Mouse (Mus musculus): ENCODE data around the gene Hebp1. TPM values are rescaled to one million over a fixed set of nuclear protein-coding genes. Genes with fewer than 3 reads are reported as not detected.
A peak's percentile ranks its signal among the peaks of the same experiment; 100 is the strongest.

Gene Hebp1
- polyA plus RNA-seq, 1 experiment from 2014 or later = 9.2 TPM

DNA sequence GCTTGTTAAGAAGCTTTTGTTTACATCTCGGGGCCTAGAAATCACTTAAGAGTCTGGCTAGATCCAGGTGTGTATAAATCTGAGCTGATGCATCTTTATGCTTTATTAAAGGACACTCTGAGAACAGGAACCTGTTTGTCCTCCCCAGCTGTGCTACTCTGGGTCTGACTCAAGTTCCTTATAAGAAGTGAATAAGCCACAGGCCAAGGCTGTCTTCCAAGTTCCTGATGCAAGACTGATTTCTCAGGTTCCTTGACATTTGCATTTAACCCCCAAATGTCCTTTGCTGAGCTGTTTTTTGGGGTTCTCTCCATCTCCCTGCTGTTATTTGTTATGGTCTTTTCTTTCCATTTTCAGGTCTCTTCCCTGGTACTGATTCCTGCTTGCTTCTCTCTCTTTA lies 5.9 kb downstream of the Hebp1 start:
- H3K27ac ChIP-seq (ENCODE audit: low read depth, low read length) = no peak overlapping the region
- no peaks in the 10 kb centered on the region for H3K36me3 ChIP-seq (ENCODE audit: control insufficient read depth, insufficient read depth, low read length)
- H3K4me3 ChIP-seq (ENCODE audit: low read length) = no peak overlapping the region
- H3K9ac ChIP-seq (ENCODE audit: low read depth, low read length) = no peak overlapping the region
- no peak for ATAC-seq (ENCODE audit: low FRiP score, low TSS enrichment)
- H3K4me2 ChIP-seq (replicated peaks; ENCODE audit: low read depth, low read length) = no peak overlapping the region
- 94% methylated on average over 1 of the region's 1 CpGs for WGBS
- H3K4me1 ChIP-seq (ENCODE audit: control insufficient read depth, insufficient read depth, low read length) = peaks cover 7% of the 10 kb centered on the region; the same call in 1 of the 2 replicates
- no peaks in the 10 kb centered on the region for H3K9me3 ChIP-seq (ENCODE audit: control insufficient read depth, low read length)
- no peaks in the 10 kb centered on the region for H3K27me3 ChIP-seq (ENCODE audit: control insufficient read depth, insufficient read depth, low read length)

DNA sequence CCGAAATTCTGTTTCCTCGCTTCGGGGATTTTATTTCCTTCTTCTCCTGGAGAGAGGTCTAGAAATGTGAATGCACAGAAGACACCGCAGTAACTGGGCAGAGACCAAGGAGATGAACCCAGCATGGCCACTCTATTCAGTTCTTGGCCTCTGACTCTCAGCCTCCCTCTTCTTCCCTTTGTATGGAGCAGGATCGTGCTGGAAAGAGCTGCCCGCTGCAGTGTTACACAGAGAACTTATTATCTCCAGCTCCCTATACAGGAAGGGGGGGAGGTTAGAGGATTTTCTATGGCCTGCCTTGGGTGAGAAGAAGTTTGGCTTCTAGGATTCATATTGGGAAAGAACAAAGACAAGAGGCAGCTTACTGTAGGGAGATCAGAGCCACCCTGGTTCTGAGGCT lies 7.7 kb downstream of the Hebp1 start:
- no peak for ATAC-seq (ENCODE audit: low FRiP score, low TSS enrichment)
- Histone ChIP-seq H3K27me3 (ENCODE audit: control insufficient read depth, insufficient read depth, low read length) (no peaks in the 10 kb centered on the region), H3K36me3 (ENCODE audit: control insufficient read depth, insufficient read depth, low read length) (no peaks in the 10 kb centered on the region), H3K4me1 (ENCODE audit: control insufficient read depth, insufficient read depth, low read length) (peaks cover 6% of the 10 kb centered on the region; the same call in 1 of the 2 replicates), H3K9me3 (ENCODE audit: control insufficient read depth, low read length) (no peaks in the 10 kb centered on the region), H3K27ac (ENCODE audit: low read depth, low read length) (no peak overlapping the region), H3K4me2 (replicated peaks; ENCODE audit: low read depth, low read length) (no peak overlapping the region), H3K9ac (ENCODE audit: low read depth, low read length) (no peak overlapping the region), H3K4me3 (ENCODE audit: low read length) (no peak overlapping the region)
- WGBS = 73% methylated on average over 6 of the region's 6 CpGs

DNA sequence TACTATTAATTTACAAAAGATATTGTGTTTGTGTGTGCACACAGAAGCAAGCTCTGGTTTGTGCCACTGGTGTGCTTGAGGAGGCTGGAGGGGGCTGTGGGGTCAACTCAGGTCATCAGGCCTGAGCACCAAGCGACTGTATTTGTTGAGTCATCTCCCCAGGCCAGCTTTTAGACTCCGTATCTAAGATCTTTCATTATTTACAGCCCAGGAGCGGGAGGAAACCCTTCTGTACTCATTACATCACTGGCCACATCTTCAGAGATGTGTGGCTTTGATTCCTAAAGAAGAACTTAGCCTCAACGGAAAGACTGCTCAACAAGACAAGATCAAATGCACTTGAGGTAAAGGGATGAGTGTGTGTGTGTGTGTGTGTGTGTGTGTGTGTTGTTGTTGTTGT lies 9.2 kb downstream of the Hebp1 start:
- Histone ChIP-seq H3K9ac (ENCODE audit: low read depth, low read length) (no peak overlapping the region), H3K9me3 (ENCODE audit: control insufficient read depth, low read length) (no peaks in the 10 kb centered on the region), H3K27ac (ENCODE audit: low read depth, low read length) (no peak overlapping the region), H3K27me3 (ENCODE audit: control insufficient read depth, insufficient read depth, low read length) (no peaks in the 10 kb centered on the region), H3K4me2 (replicated peaks; ENCODE audit: low read depth, low read length) (no peak overlapping the region), H3K36me3 (ENCODE audit: control insufficient read depth, insufficient read depth, low read length) (no peaks in the 10 kb centered on the region), H3K4me1 (ENCODE audit: control insufficient read depth, insufficient read depth, low read length) (peaks cover 6% of the 10 kb centered on the region; the same call in 1 of the 2 replicates), H3K4me3 (ENCODE audit: low read length) (no peak overlapping the region)
- ATAC-seq (ENCODE audit: low FRiP score, low TSS enrichment) = no peak
- 27% methylated on average over 4 of the region's 4 CpGs for WGBS

DNA sequence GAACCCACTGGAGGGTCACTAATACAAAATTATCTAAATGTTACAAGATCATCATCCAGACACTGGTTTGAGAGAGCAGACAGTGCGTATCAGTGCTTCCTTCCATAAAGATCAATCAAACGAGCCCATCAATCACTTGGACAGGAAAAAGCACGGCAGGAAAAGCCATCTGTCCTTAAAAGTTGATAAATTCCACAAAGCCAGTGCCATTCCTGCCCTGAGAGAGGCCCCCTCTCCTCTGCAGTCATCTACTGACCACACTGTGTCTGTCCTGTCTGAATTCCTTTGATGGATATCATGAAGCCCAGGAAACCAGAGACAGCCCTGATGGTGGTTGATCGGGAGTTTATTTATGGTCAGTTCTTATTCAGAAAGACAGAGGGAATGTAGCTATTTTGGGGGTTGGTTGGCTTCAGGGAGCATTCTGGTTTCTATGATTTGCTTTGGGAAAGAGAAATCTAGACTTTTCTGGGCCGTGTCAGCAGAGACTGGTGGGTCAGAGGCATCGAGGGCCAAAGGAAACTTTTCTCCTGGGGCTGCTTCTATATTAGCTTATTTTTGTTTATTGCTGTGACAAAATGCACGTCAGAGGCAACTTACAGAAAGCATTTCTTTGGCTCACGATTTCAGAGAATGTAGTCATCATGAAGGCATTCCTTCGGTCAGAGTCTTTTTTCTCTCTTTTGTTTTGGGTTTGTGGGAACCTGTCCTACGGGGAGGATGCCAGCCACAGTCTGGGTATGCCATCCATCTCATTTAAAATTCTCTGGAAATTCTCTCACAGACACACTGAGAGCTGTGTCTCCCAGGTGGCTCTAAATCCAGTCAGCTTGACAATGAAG lies 10.5 kb downstream of the Hebp1 start:
- H3K9ac ChIP-seq (ENCODE audit: low read depth, low read length) = no peak overlapping the region
- no peak overlapping the region for H3K4me2 ChIP-seq (replicated peaks; ENCODE audit: low read depth, low read length)
- H3K27ac ChIP-seq (ENCODE audit: low read depth, low read length) = no peak overlapping the region
- no peaks in the 10 kb centered on the region for H3K9me3 ChIP-seq (ENCODE audit: control insufficient read depth, low read length)
- H3K4me3 ChIP-seq (ENCODE audit: low read length) = no peak overlapping the region
- H3K27me3 ChIP-seq (ENCODE audit: control insufficient read depth, insufficient read depth, low read length) = no peaks in the 10 kb centered on the region
- WGBS = 48% methylated on average over 10 of the region's 10 CpGs
- ATAC-seq (ENCODE audit: low FRiP score, low TSS enrichment) = no peak
- no peaks in the 10 kb centered on the region for H3K36me3 ChIP-seq (ENCODE audit: control insufficient read depth, insufficient read depth, low read length)
- peaks cover 6% of the 10 kb centered on the region; the same call in 1 of the 2 replicates for H3K4me1 ChIP-seq (ENCODE audit: control insufficient read depth, insufficient read depth, low read length)

DNA sequence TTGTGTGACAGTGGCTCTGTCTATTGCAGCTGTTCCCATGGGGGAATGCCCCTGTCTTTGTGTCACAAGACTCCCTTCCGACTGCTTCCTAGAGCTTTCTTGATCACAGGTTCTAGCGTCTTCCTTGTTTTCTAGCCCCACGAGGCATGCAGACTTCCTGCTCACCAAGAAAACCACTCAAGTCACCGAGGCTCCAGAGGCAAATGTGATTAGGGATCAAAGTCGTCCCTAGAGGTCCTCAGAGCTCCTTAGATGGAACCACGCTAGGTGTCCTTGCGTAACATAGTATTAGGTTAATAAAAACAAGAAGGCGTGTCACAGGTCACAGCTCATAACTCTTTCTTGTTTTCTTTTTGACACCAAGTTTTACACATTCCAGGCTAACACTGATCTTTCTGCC lies 13.9 kb downstream of the Hebp1 start:
- WGBS = 18% methylated on average over 8 of the region's 8 CpGs

DNA sequence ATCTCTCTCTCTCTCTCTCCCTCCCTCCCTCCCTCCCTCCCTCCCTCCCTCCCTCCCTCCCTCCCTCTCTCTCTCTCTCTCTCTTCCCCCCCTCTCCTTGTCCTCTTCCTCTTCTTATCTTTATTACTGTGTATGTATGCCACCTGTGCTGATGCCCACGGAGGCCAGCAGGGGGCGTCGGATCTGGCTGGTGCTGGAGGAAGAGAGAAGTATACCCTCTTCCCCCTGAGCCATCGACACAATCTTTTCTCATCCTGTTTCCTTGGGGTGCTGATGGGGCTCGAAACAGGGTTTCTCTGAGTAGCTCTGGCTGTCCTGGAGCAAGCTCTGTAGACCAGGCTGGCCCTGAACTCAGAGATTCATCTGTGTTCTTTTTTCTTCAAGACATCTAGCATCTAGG lies 14.9 kb downstream of the Hebp1 start:
- Histone ChIP-seq H3K27ac (ENCODE audit: low read depth, low read length) (no peak overlapping the region), H3K4me3 (ENCODE audit: low read length) (no peak overlapping the region), H3K36me3 (ENCODE audit: control insufficient read depth, insufficient read depth, low read length) (no peaks in the 10 kb centered on the region), H3K4me1 (ENCODE audit: control insufficient read depth, insufficient read depth, low read length) (no peaks in the 10 kb centered on the region), H3K9me3 (ENCODE audit: control insufficient read depth, low read length) (no peaks in the 10 kb centered on the region), H3K4me2 (replicated peaks; ENCODE audit: low read depth, low read length) (no peak overlapping the region), H3K9ac (ENCODE audit: low read depth, low read length) (no peak overlapping the region), H3K27me3 (ENCODE audit: control insufficient read depth, insufficient read depth, low read length) (no peaks in the 10 kb centered on the region; the same call in 1 of the 2 replicates)
- 54% methylated on average over 5 of the region's 5 CpGs for WGBS
- no peak for ATAC-seq (ENCODE audit: low FRiP score, low TSS enrichment)

More for the DNA sequence above, 13.9 kb downstream of the Hebp1 start:
- no peak overlapping the region for H3K4me3 ChIP-seq (ENCODE audit: low read length)
- no peak for ATAC-seq (ENCODE audit: low FRiP score, low TSS enrichment)
- no peaks in the 10 kb centered on the region; the same call in 1 of the 2 replicates for H3K27me3 ChIP-seq (ENCODE audit: control insufficient read depth, insufficient read depth, low read length)
- no peaks in the 10 kb centered on the region for H3K36me3 ChIP-seq (ENCODE audit: control insufficient read depth, insufficient read depth, low read length)
- no peak overlapping the region for H3K9ac ChIP-seq (ENCODE audit: low read depth, low read length)
- H3K4me1 ChIP-seq (ENCODE audit: control insufficient read depth, insufficient read depth, low read length) = no peaks in the 10 kb centered on the region
- no peak overlapping the region for H3K27ac ChIP-seq (ENCODE audit: low read depth, low read length)
- H3K4me2 ChIP-seq (replicated peaks; ENCODE audit: low read depth, low read length) = no peak overlapping the region
- no peaks in the 10 kb centered on the region for H3K9me3 ChIP-seq (ENCODE audit: control insufficient read depth, low read length)

DNA sequence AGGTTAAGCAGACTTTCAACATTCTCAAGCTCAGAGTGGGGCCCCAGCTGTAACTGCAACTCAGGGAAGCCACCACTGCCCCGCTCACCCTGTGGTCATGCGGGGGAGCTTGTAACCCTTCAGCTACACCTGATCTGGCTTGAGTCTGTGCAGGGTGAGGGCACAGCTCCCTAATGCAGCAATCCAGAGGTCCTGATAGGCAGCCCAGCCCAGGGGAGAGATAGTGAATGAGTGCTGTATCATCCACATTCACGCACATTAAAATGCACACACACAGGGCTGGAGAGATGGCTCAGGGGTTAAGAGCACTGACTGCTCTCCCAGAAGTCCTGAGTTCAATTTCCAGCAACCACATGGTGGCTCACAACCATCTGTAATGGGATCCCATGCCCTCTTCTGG lies 19.2 kb downstream of the Hebp1 start:
- no peaks in the 10 kb centered on the region for H3K36me3 ChIP-seq (ENCODE audit: control insufficient read depth, insufficient read depth, low read length)
- H3K4me1 ChIP-seq (ENCODE audit: control insufficient read depth, insufficient read depth, low read length) = no peaks in the 10 kb centered on the region
- H3K27me3 ChIP-seq (ENCODE audit: control insufficient read depth, insufficient read depth, low read length) = no peaks in the 10 kb centered on the region; the same call in 1 of the 2 replicates
- 39% methylated on average over 3 of the region's 3 CpGs for WGBS
- H3K9ac ChIP-seq (ENCODE audit: low read depth, low read length) = no peak overlapping the region
- H3K4me3 ChIP-seq (ENCODE audit: low read length) = no peak overlapping the region
- ATAC-seq (ENCODE audit: low FRiP score, low TSS enrichment) = 0 out of 2 replicates have a peak, but pooled peaks have one; percentile 39
- H3K9me3 ChIP-seq (ENCODE audit: control insufficient read depth, low read length) = no peaks in the 10 kb centered on the region
- H3K27ac ChIP-seq (ENCODE audit: low read depth, low read length) = no peak overlapping the region
- no peak overlapping the region for H3K4me2 ChIP-seq (replicated peaks; ENCODE audit: low read depth, low read length)

DNA sequence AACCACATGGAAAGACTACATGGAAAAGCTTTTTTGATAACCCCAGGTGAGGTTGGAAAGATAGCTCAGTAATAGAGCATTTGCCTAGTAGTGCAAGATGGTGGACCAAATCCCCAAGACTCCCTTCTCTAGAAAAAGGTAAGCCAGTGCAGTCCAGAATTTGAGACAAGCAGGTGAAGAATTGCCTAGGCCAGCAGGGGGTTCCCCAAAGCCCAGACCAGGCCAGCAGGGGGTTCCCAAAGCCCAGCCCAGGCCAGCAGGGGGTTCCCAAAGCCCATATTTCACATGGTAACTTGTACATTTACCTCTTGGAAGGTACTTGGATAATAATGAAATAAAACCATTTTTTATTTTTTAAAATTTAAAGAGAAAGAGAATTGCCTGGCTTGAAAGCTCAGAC lies 20.6 kb downstream of the Hebp1 start:
- no peak for ATAC-seq (ENCODE audit: low FRiP score, low TSS enrichment)
- Histone ChIP-seq H3K4me1 (ENCODE audit: control insufficient read depth, insufficient read depth, low read length) (no peaks in the 10 kb centered on the region), H3K36me3 (ENCODE audit: control insufficient read depth, insufficient read depth, low read length) (no peaks in the 10 kb centered on the region)

DNA sequence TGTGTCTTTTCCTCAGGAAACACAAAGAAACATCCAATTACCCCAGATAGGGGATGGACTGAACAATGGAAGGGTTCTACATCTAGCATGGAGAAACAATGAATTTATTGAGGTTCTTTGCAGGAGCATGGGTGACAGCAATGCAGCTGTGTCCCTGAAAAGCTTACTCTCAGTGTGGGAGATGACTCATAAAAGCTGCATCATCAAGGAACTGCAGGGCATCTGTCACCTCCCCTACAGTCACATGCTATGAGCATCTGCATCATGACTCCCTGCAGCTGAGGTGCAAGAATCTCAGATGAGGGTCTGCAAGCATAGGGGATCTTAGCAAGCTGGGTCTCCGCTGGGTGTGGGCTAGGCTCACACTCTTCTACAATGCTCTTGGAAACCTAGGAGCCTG lies 22.8 kb downstream of the Hebp1 start:
- Histone ChIP-seq H3K4me2 (replicated peaks; ENCODE audit: low read depth, low read length) (no peak overlapping the region), H3K9ac (ENCODE audit: low read depth, low read length) (no peak overlapping the region), H3K27ac (ENCODE audit: low read depth, low read length) (no peak overlapping the region), H3K27me3 (ENCODE audit: control insufficient read depth, insufficient read depth, low read length) (no peaks in the 10 kb centered on the region), H3K9me3 (ENCODE audit: control insufficient read depth, low read length) (no peaks in the 10 kb centered on the region), H3K36me3 (ENCODE audit: control insufficient read depth, insufficient read depth, low read length) (no peaks in the 10 kb centered on the region), H3K4me3 (ENCODE audit: low read length) (no peak overlapping the region), H3K4me1 (ENCODE audit: control insufficient read depth, insufficient read depth, low read length) (no peaks in the 10 kb centered on the region)
- no peak for ATAC-seq (ENCODE audit: low FRiP score, low TSS enrichment)
- WGBS = 96% methylated on average over 1 of the region's 1 CpGs

More for the DNA sequence above, 20.6 kb downstream of the Hebp1 start:
- Histone ChIP-seq H3K27ac (ENCODE audit: low read depth, low read length) (no peak overlapping the region), H3K4me3 (ENCODE audit: low read length) (no peak overlapping the region), H3K4me2 (replicated peaks; ENCODE audit: low read depth, low read length) (no peak overlapping the region), H3K9ac (ENCODE audit: low read depth, low read length) (no peak overlapping the region), H3K27me3 (ENCODE audit: control insufficient read depth, insufficient read depth, low read length) (no peaks in the 10 kb centered on the region; the same call in 1 of the 2 replicates), H3K9me3 (ENCODE audit: control insufficient read depth, low read length) (no peaks in the 10 kb centered on the region)
